Mouse (Mus musculus) E14TG2a.4 (cell line): Measurements from ENCODE around the gene Golph3l.

Experiments
- CTCF ChIP-seq: conservative IDR thresholded peaks from 2 replicates; pipeline ENCODE4 v1.5.1; 2014; ENCODE audit warnings: low read length
- NANOG ChIP-seq: IDR thresholded peaks from 2 replicates; pipeline ENCODE4 v1.6.1; 2014; ENCODE audit warnings: borderline replicate concordance, low read length, mixed read lengths
- POU5F1 ChIP-seq: IDR thresholded peaks from 2 replicates; pipeline ENCODE4 v1.6.1; 2014; ENCODE audit warnings: low read length, borderline replicate concordance

DNA sequence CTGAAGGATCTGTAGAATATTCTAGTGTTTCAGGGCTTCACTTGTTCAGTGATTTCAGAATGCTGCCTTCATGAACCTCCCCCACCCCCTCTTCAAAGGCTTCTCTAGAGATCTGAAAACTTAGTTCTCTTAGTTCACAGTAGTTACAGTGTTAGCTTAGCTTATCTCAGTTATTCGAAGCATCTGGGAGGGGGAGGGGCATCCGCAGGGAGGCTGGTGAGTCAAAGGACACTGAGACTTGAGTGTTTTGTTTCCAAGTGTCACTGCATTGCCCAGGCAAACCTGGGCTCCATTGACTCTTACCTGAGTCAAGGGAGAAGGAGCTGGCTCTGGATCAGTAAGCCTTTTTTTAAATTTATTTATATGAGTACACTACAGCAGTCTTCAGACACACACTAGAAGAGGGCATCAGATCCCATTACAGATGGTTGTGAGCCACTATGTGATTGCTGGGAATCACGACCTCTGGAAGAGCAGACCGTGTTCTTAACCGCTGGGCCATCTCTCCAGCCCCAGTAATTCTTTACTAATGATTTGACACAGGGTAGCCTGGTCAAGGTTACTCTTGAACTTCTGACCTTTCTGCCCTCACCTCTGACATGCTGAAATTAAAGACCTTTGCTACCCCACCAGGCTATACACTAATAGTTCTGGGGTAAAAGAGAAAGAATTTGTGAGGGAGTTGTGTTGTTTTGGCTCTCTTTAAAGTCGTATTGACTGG lies 77.5 kb downstream of the Golph3l start:
- TF ChIP-seq CTCF (no peak), NANOG (no peak), POU5F1 (no peak)
